Mouse (Mus musculus) retina, adult 2 months (tissue): Measurements from ENCODE around the gene Mfap5.
"Not testable (repeated sequence)": the region's sequence is repeated elsewhere in the genome, so short reads cannot be mapped to it uniquely, and the experiment has no call there.

Experiments
- DNase-seq: peaks from one replicate; pipeline ENCODE4 v3.0.0-alpha.2; 2012; ENCODE audit warnings: low read depth, low spot score

The Mfap5 gene

GRCm38 (mm10) chr6:122505545-122505944 is at the start of gene Mfap5:
Gene Mfap5 (plus strand): TSS chr6:122505845.
- no peak for DNase-seq

- no peak for DNase-seq
Observed at GRCm38 (mm10) chr6:122458946-122459693, 46.5 kb upstream of the Mfap5 start.

GRCm38 (mm10) chr6:122466092-122466713 is 39.4 kb upstream of the Mfap5 start:
- DNase-seq = no peak

- DNase-seq = no peak
Observed at GRCm38 (mm10) chr6:122469030-122469640, 36.5 kb upstream of the Mfap5 start.

- no peak for DNase-seq
Observed at GRCm38 (mm10) chr6:122470240-122470639, 35.4 kb upstream of the Mfap5 start.

GRCm38 (mm10) chr6:122471461-122471860 is 34.2 kb upstream of the Mfap5 start:
- not testable (repeated sequence) for DNase-seq

GRCm38 (mm10) chr6:122478062-122478461 is 27.6 kb upstream of the Mfap5 start:
- no peak for DNase-seq

- no peak for DNase-seq
Observed at GRCm38 (mm10) chr6:122485401-122486296, 20.0 kb upstream of the Mfap5 start.

GRCm38 (mm10) chr6:122486297-122487117 is 19.1 kb upstream of the Mfap5 start:
- DNase-seq = no peak

GRCm38 (mm10) chr6:122490929-122491512 is 14.6 kb upstream of the Mfap5 start:
- no peak for DNase-seq

GRCm38 (mm10) chr6:122491557-122491956 is 14.1 kb upstream of the Mfap5 start:
- no peak for DNase-seq

GRCm38 (mm10) chr6:122492479-122492878 is 13.2 kb upstream of the Mfap5 start:
- DNase-seq = no peak

- DNase-seq = no peak
Observed at GRCm38 (mm10) chr6:122493799-122494472, 11.7 kb upstream of the Mfap5 start.

GRCm38 (mm10) chr6:122495082-122495881 is 10.4 kb upstream of the Mfap5 start:
- no peak for DNase-seq

GRCm38 (mm10) chr6:122496501-122496900 is 9.1 kb upstream of the Mfap5 start:
- DNase-seq = no peak

GRCm38 (mm10) chr6:122498661-122499060 is 7.0 kb upstream of the Mfap5 start, which contains the start of gene Rimklb:
Gene Rimklb (minus strand): TSS chr6:122498761.
- no peak for DNase-seq

- no peak for DNase-seq
Observed at GRCm38 (mm10) chr6:122505041-122505440, 604 bp upstream of the Mfap5 start.

- DNase-seq = no peak
Observed at GRCm38 (mm10) chr6:122508494-122508893, 2.8 kb downstream of the Mfap5 start.
